Mouse (Mus musculus) spleen, adult 12 weeks (tissue): Measurements from ENCODE around the gene Olfr1217.
"Not testable (repeated sequence)": the region's sequence is repeated elsewhere in the genome, so short reads cannot be mapped to it uniquely, and the experiment has no call there.

Experiments used
- DNase-seq: peaks from one replicate; pipeline ENCODE4 v3.0.0; 2022; ENCODE audit warnings: low spot score

Olfr1217 gene

DNA sequence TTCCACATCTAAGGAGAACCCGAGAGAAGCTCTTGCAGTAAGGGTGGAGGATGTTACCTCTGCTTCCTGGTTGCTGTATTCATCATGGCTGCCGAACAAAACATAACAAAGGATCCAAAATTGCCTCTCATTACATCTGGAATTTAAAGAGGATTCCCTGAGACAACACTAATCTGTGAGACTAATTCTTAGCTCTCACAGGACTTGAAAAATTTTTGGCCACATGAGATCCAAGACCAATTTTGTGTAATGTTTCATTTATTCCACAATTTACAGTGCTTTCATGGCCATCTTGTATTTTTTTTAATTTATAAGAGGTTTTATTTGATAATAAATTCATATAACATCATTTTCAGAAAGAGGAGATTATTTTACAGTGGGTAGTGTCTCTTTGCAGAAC, at the start of gene Olfr1217:
Gene Olfr1217 (minus strand): TSS at position 101 of the 400 bp plus-strand sequence.
- no peak for DNase-seq

DNA sequence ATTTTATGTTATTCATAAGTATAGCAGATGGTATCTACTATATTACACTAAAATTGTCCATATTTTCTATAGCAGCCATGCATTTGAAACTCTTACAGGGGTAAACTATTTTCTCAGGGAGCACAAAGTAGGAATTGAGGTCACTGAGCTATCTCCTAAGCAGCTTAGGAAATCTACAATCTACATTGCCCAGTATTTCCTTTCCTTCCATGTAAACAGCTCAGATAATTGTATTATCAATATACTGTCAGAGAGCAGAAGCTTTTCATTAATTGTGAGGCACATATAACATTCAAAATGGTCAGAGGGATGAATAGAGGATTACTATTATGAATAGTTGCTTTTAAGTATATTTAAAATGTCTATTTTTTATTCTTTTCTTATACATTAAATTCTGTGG, 49.6 kb upstream of the Olfr1217 start:
- DNase-seq: no peak

DNA sequence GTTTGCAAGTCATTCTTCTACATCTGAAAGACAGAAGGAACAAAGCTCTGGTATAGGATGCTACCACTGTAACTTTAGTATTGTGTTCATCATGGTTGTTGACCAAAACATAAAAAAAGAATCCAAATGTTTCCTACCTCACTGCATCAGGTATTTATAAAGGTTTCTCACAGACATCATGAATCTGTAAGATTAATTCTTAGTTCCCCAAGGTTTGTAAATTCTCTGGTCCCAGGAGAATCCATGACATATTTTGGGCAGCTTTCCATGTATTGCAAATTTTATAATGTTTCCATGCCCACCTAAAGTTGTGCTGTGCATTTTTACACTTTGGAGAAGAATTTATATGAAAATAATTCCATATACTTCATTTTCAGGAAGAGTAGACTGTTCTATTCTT, 29.2 kb upstream of the Olfr1217 start, which contains the start of gene Olfr1218:
Gene Olfr1218 (minus strand): TSS at position 101 of the 400 bp plus-strand sequence.
- no peak for DNase-seq

- not testable (repeated sequence) for DNase-seq
These were observed 10.4 kb downstream of the Olfr1217 start for GRCm38 (mm10) chr2:89021436-89021835.

- no peak for DNase-seq
These were observed 13.6 kb downstream of the Olfr1217 start, which contains the start of gene Olfr1216 for GRCm38 (mm10) chr2:89018240-89018639. TSS of gene Olfr1216 (minus strand) at chr2:89018340.

- DNase-seq: no peak
These were observed 25.0 kb downstream of the Olfr1217 start, which contains the start of gene Olfr1215 for GRCm38 (mm10) chr2:89006873-89007272. TSS of gene Olfr1215 (minus strand) at chr2:89006973.

GRCm38 (mm10) chr2:88992553-88992952, 39.3 kb downstream of the Olfr1217 start, which contains the start of gene Olfr1214:
TSS of gene Olfr1214 (minus strand) at chr2:88992653.
- no peak for DNase-seq

DNA sequence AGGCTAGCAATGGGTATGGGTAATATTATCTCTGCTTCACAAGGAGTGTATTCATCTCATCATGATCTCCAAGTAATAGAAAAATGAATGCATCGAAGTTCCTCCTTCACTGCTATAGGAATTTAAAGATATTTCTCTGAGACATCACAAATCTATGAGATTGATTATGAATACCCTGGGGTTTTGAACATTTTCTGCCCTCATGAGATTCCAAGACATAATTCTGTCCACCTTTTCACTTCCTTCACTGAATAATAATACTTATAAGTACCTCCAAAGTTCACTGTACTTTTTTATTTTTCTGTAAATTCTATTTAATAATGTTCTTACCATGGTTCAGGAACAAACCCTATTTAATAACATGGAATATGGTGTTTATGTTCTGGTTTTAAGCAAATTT, 51.7 kb downstream of the Olfr1217 start, which contains the start of gene Gm13762:
Gene Gm13762 (minus strand): TSS at position 101 of the 400 bp plus-strand sequence.
- no peak for DNase-seq
